28 mouse cellular contexts compared by ENCODE assay signal in the genomic region with DNA sequence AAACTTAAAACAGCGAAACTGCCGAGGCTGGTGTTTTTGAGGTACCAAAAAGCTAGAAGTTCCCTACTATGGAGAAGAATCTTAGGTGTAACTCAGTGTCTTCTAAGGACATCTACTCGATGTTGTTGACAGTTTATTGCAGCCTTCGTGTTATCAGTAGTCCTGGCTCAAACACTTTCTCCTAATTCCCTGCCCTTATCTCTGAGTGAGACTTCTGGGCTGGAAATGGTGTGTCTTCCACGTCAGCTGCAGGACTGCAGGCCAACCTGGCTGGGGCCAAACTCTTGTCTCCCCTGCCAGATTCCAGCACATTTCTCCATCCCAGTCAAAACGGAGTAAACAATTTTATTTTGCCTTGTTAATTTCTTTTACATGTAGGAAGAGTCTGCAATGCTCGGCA. TPM values are rescaled to one million over a fixed set of nuclear protein-coding genes. Genes with fewer than 3 reads are reported as not detected.
DNase-seq lines count a peak whose midpoint lies in the region; ATAC-seq lines count a peak whose summit lies in the region.
"Had no signal": no experiment of that assay in that cellular context is flagged by ENCODE, and none has a peak within 500 bp of the region (broad histone marks: within the 10 kb centered on the region; RNA-seq: fewer than 3 reads in every experiment).

No protein-coding gene starts in this region.

- 44% methylated on average over 7 of the region's 7 CpGs for WGBS in heart, embryonic 15.5 days
- 33% methylated on average over 7 of the region's 7 CpGs for WGBS in liver, embryonic 11.5 days
- 27% methylated on average over 7 of the region's 7 CpGs for WGBS in liver, embryonic 16.5 days (ENCODE audit: insufficient replicate concordance)

- intact Hi-C loops in heart, postnatal 36 days (cut with DNase I) = no loop called here

- peaks cover 16% of the 10 kb centered on the region for H3K4me1 ChIP-seq in heart, embryonic 15.5 days (replicated peaks)
- peaks cover 26% of the 10 kb centered on the region for H3K4me1 ChIP-seq in liver, embryonic 11.5 days (replicated peaks; ENCODE audit: control insufficient read depth, insufficient read depth, low read length)
- H3K4me1 ChIP-seq in liver, embryonic 16.5 days (ENCODE audit: control insufficient read depth, low read depth, low read length) = peaks cover 6% of the 10 kb centered on the region
- H3K4me1 ChIP-seq: hindbrain, embryonic 12.5 days; intestine, embryonic 15.5 days; midbrain, embryonic 12.5 days; neural tube, embryonic 12.5 days had no signal

- no peak for ATAC-seq in heart, embryonic 15.5 days (replicated peaks; ENCODE audit: insufficient number of reproducible peaks, insufficient read depth, low FRiP score, low read depth)
- ATAC-seq in liver, embryonic 11.5 days (replicated peaks; ENCODE audit: low FRiP score) = peak; percentile 58; the same call in 1 of the 2 replicates
- ATAC-seq in liver, embryonic 16.5 days (ENCODE audit: low read depth) = peak; percentile 69
- ATAC-seq: forebrain, embryonic 14.5 days; hindbrain, postnatal 0 days; intestine, embryonic 15.5 days; Patski had no signal

- 0 out of 2 replicates have a peak overlapping the region, but pooled peaks have one; percentile 16 for H3K27ac ChIP-seq in heart, embryonic 15.5 days
- H3K27ac ChIP-seq in liver, embryonic 11.5 days (ENCODE audit: low read depth, low read length) = no peak overlapping the region
- no peak overlapping the region for H3K27ac ChIP-seq in liver, embryonic 16.5 days (ENCODE audit: low read length)
- H3K27ac ChIP-seq: hindbrain, embryonic 12.5 days; hindbrain, postnatal 0 days; intestine, embryonic 15.5 days; layer of hippocampus, adult 2 months; left cerebral cortex, adult 2 months; midbrain, embryonic 12.5 days; neural tube, embryonic 12.5 days had no signal

- DNase-seq in heart, postnatal 36 days = no peak
- DNase-seq in liver, embryonic 11.5 days (ENCODE audit: low spot score) = no peak
- no peak for DNase-seq in thymus, postnatal 14 days
- no peak for DNase-seq in cerebellum, postnatal 25 days
- DNase-seq in yolk sac, embryonic 10.5 days (ENCODE audit: low spot score) = no peak
- DNase-seq: adrenal gland, postnatal 14 days; cerebellum, adult 2 months; cerebellum, postnatal 36 days; gastrocnemius, postnatal 25 days; heart, postnatal 14 days; kidney, adult 2 months; kidney, postnatal 36 days; left cerebral cortex, postnatal 4 days; lung, embryonic 14.5 days had no signal

- H3K27me3 ChIP-seq in heart, embryonic 15.5 days = no peaks in the 10 kb centered on the region
- no peaks in the 10 kb centered on the region for H3K27me3 ChIP-seq in liver, embryonic 11.5 days (replicated peaks; ENCODE audit: control insufficient read depth, insufficient read depth, low read length)
- H3K27me3 ChIP-seq in liver, embryonic 16.5 days (ENCODE audit: control insufficient read depth, insufficient read depth, low read depth, low read length) = no peaks in the 10 kb centered on the region
- H3K27me3 ChIP-seq: heart, embryonic 12.5 days; hindbrain, embryonic 12.5 days; intestine, embryonic 15.5 days; midbrain, embryonic 12.5 days; neural tube, embryonic 12.5 days; Patski had no signal

- no peak overlapping the region for H3K9ac ChIP-seq in heart, embryonic 15.5 days
- H3K9ac ChIP-seq in liver, embryonic 11.5 days (ENCODE audit: low read depth, low read length) = no peak overlapping the region
- no peak overlapping the region for H3K9ac ChIP-seq in liver, embryonic 16.5 days (ENCODE audit: low read depth, low read length)
- H3K9ac ChIP-seq: heart, embryonic 12.5 days; hindbrain, embryonic 12.5 days; intestine, embryonic 15.5 days; lung, embryonic 14.5 days; midbrain, embryonic 12.5 days; neural tube, embryonic 12.5 days had no signal

- H3K4me3 ChIP-seq in heart, embryonic 15.5 days = no peak overlapping the region
- H3K4me3 ChIP-seq in liver, embryonic 11.5 days (ENCODE audit: low read depth, low read length) = no peak overlapping the region
- H3K4me3 ChIP-seq in liver, embryonic 16.5 days (ENCODE audit: low read depth, low read length) = no peak overlapping the region
- H3K4me3 ChIP-seq: heart, embryonic 12.5 days; hindbrain, embryonic 12.5 days; intestine, embryonic 15.5 days; layer of hippocampus, adult 2 months; left cerebral cortex, adult 2 months; midbrain, embryonic 12.5 days; myocyte; neural tube, embryonic 12.5 days had no signal

- no peak overlapping the region for H3K4me2 ChIP-seq in heart, embryonic 15.5 days
- H3K4me2 ChIP-seq in liver, embryonic 11.5 days = no peak overlapping the region
- H3K4me2 ChIP-seq in liver, embryonic 16.5 days (ENCODE audit: low read depth, low read length) = no peak overlapping the region
- H3K4me2 ChIP-seq: heart, embryonic 12.5 days; hindbrain, embryonic 12.5 days; intestine, embryonic 15.5 days; lung, embryonic 14.5 days; midbrain, embryonic 12.5 days; neural tube, embryonic 12.5 days had no signal

- no peaks in the 10 kb centered on the region for H3K9me3 ChIP-seq in heart, embryonic 15.5 days (replicated peaks)
- H3K9me3 ChIP-seq in liver, embryonic 11.5 days (ENCODE audit: control insufficient read depth, low read length) = no peaks in the 10 kb centered on the region
- H3K9me3 ChIP-seq in liver, embryonic 16.5 days (replicated peaks; ENCODE audit: control insufficient read depth, low read length) = no peaks in the 10 kb centered on the region
- H3K9me3 ChIP-seq: G1E; heart, embryonic 12.5 days; hindbrain, embryonic 12.5 days; intestine, embryonic 15.5 days; midbrain, embryonic 12.5 days; neural tube, embryonic 12.5 days had no signal

- no peaks in the 10 kb centered on the region for H3K36me3 ChIP-seq in heart, embryonic 15.5 days
- H3K36me3 ChIP-seq in liver, embryonic 11.5 days (ENCODE audit: control insufficient read depth, insufficient read depth, low read length) = no peaks in the 10 kb centered on the region
- no peaks in the 10 kb centered on the region for H3K36me3 ChIP-seq in liver, embryonic 16.5 days (ENCODE audit: control insufficient read depth, insufficient read depth)
- H3K36me3 ChIP-seq: G1E; heart, embryonic 12.5 days; hindbrain, embryonic 12.5 days; intestine, embryonic 15.5 days; midbrain, embryonic 12.5 days; neural tube, embryonic 12.5 days had no signal

RNA-seq across cellular contexts. Expression of a gene that starts 48.3 kb away (rescaled TPM):
- 35.4 and 35.6 TPM in 2 replicates for polyA plus RNA-seq in heart, embryonic 15.5 days (2015; fragmentation: Nextera tagmentation; extraction: Ambion mirVana)
- 100 to 1,000 TPM in 1 of 2 experiments, 10 to 100 TPM in 1; 80.1 to 100 TPM for total RNA-seq in heart, postnatal 36 days (2021)
- 28.0 and 31.2 TPM in 2 replicates for polyA plus RNA-seq in liver, embryonic 11.5 days (2014; fragmentation: Nextera tagmentation; extraction: Ambion mirVana)
- 8.6 and 9.6 TPM in 2 replicates for polyA plus RNA-seq in liver, embryonic 16.5 days (2015; fragmentation: Nextera tagmentation; extraction: Ambion mirVana)
- polyA plus RNA-seq: G1E, myocyte, Patski had no signal
